Mouse (Mus musculus) cerebellum, adult 8-10 months (tissue): ENCODE measurements around the gene Rhobtb1.

Experiments used
- DNase-seq: peaks from one replicate; pipeline ENCODE4 v3.0.0; 2022

Rhobtb1 gene

GRCm38 (mm10) chr10:69151045-69151444 is at the start of gene Rhobtb1:
Gene Rhobtb1, plus strand, starts transcription at chr10:69151434.
- DNase-seq = no peak

GRCm38 (mm10) chr10:69101988-69102387 is 49.2 kb upstream of the Rhobtb1 start:
- DNase-seq = no peak

GRCm38 (mm10) chr10:69104143-69104882 is 46.9 kb upstream of the Rhobtb1 start:
- no peak for DNase-seq

- no peak for DNase-seq
Measured at GRCm38 (mm10) chr10:69104883-69105225, 46.4 kb upstream of the Rhobtb1 start.

- no peak for DNase-seq
Measured at GRCm38 (mm10) chr10:69106796-69107195, 44.4 kb upstream of the Rhobtb1 start.

- DNase-seq = no peak
Measured at GRCm38 (mm10) chr10:69107253-69107652, 44.0 kb upstream of the Rhobtb1 start.

GRCm38 (mm10) chr10:69114384-69114783 is 36.9 kb upstream of the Rhobtb1 start:
- no peak for DNase-seq

GRCm38 (mm10) chr10:69117996-69118395 is 33.2 kb upstream of the Rhobtb1 start:
- no peak for DNase-seq

GRCm38 (mm10) chr10:69118893-69119292 is 32.3 kb upstream of the Rhobtb1 start:
- no peak for DNase-seq

GRCm38 (mm10) chr10:69119456-69119855 is 31.8 kb upstream of the Rhobtb1 start:
- DNase-seq = no peak

- DNase-seq = no peak
Measured at GRCm38 (mm10) chr10:69126546-69126945, 24.7 kb upstream of the Rhobtb1 start.

- DNase-seq = no peak
Measured at GRCm38 (mm10) chr10:69128531-69128930, 22.7 kb upstream of the Rhobtb1 start.

GRCm38 (mm10) chr10:69130613-69131012 is 20.6 kb upstream of the Rhobtb1 start:
- DNase-seq = no peak

GRCm38 (mm10) chr10:69134356-69134755 is 16.9 kb upstream of the Rhobtb1 start:
- DNase-seq = no peak

- DNase-seq = no peak
Measured at GRCm38 (mm10) chr10:69136241-69136828, 14.9 kb upstream of the Rhobtb1 start.

GRCm38 (mm10) chr10:69149252-69149651 is 2.0 kb upstream of the Rhobtb1 start:
- no peak for DNase-seq

- DNase-seq = no peak
Measured at GRCm38 (mm10) chr10:69152971-69153370, 1.7 kb downstream of the Rhobtb1 start.

- DNase-seq = no peak
Measured at GRCm38 (mm10) chr10:69155428-69156175, 4.4 kb downstream of the Rhobtb1 start.

GRCm38 (mm10) chr10:69156462-69156861 is 5.2 kb downstream of the Rhobtb1 start:
- no peak for DNase-seq

- no peak for DNase-seq
Measured at GRCm38 (mm10) chr10:69157471-69157870, 6.2 kb downstream of the Rhobtb1 start.

GRCm38 (mm10) chr10:69160877-69161276 is 9.6 kb downstream of the Rhobtb1 start:
- no peak for DNase-seq

- no peak for DNase-seq
Measured at GRCm38 (mm10) chr10:69161503-69161902, 10.3 kb downstream of the Rhobtb1 start.

- no peak for DNase-seq
Measured at GRCm38 (mm10) chr10:69162577-69162976, 11.3 kb downstream of the Rhobtb1 start.

GRCm38 (mm10) chr10:69163216-69163615 is 12.0 kb downstream of the Rhobtb1 start:
- DNase-seq = no peak
